Mouse (Mus musculus): ENCODE measurements around the gene Ctsf.
"Not testable (repeated sequence)": the region's sequence is repeated elsewhere in the genome, so short reads cannot be mapped to it uniquely, and the experiment has no call there.

Ctsf gene

GRCm38 (mm10) chr19:4854552-4855469 is at the start of gene Ctsf:
TSS of gene Ctsf (plus strand) at chr19:4855130.
- no peak for DNase-seq (ENCODE audit: low read depth, low spot score)

DNA sequence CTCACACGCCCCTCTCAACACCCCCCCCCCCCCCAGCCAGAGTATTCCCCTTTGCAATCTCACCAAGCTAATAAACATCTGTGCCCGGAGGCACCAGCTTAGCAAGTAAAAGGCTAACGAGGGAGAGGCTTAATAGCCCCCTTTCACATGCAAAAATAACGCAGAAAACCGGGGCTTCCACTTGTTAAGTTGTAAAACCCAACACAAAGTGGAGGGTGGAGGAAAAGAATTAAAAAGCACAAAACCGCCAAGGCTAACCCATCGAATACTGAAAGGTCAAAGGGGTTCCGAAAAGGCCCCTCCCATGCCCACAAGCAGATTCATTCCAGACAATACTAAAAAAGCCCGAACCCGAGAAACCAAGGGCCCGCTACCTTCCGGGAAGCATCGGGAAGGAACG is 44.6 kb upstream of the Ctsf start:
- DNase-seq (ENCODE audit: low read depth, low spot score): peak; percentile 67

GRCm38 (mm10) chr19:4810746-4811062 is 44.2 kb upstream of the Ctsf start:
- DNase-seq (ENCODE audit: low read depth, low spot score): no peak

DNA sequence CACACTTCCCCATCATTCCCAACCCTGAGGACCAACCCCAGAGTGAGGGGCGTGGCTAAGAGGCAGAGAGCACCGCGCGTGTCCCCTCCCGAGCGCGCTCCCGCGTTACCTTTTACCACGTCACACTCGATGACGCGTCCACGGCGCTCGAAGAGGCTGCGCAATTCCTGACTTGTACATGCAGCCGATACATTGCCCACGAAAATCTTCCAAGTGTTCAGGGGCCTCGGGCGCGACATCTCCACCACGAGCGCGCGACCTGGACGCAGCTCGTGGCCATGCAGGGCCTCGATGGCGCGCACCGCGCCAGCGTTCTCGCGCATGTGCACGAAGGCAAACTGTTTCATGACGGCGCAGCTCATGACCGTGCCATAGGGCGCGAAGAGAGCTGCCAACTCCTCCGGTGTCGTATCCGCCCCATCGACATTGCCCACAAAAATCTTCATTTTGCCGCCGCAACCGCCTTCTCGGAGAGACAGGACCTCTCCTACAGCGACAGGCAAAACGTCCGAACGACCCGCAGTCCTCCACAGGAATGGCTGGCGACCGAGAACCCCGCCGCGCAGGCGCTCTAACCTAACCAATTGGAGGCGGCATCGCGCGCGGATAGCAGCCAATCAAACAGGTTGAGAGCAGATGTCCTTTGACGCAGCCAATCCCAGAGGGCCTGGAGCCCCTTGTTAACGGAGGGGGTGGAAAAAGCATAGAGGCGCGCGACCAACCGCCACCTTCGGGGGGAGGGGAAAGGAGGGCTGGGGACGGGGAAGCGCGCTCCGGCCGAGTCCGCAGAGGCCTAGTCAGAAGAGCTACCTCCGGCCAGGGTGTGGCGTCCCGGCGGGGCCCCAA is 43.6 kb upstream of the Ctsf start, which contains the start of the genes Gm21992 and Rbm14:
Gene Gm21992 (minus strand): TSS at position 550 of the 846 bp plus-strand sequence.
Gene Rbm14 (minus strand): TSS at position 572 of the 846 bp plus-strand sequence.
- peak; percentile 97 for DNase-seq (ENCODE audit: low read depth, low spot score)

DNA sequence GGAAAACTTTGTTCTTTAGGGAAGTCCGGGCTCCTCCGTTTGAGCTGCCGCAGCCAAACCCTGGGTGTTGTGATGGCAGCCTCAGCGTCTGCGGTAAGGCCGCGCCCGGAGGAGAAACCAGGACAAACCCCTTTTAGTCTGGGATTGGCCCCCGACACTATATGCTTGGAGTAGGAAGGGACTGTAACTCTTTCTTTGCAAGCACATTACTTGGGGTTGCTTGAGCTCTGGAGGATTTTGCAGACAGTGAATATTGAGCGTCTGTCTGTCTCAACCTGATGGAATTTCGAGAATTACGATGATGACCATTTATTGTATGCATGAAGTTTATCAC is 43.1 kb upstream of the Ctsf start:
- no peak for DNase-seq (ENCODE audit: low read depth, low spot score)

DNA sequence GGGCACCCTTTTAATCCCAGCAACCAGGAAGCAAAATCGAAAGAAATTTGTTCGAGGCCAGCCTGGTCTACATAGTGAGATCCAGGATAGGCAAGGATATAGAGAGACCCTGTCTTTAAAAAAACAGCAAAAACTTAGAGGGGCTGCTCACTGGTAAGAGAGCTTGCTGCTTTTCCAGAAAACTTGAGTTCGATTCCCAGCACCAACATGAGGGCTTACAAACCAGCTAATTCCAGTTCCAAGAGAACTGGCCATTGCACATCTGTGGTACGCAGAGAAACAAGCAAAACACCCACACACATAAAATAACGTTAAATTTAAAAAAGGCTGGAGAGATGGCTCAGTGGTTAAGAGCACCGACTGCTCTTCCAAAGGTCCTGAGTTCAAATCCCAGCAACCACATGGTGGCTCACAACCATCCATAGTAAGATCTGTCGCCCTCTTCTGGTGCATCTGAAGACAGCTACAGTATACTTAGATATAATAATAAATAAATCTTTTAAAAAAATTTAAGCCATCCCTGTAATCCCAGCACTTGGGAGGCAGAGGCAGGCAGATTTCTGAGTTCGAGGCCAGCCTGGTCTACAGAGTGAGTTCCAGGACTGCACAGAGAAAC is 42.5 kb upstream of the Ctsf start:
- not testable (repeated sequence) for DNase-seq (ENCODE audit: low read depth, low spot score)

DNA sequence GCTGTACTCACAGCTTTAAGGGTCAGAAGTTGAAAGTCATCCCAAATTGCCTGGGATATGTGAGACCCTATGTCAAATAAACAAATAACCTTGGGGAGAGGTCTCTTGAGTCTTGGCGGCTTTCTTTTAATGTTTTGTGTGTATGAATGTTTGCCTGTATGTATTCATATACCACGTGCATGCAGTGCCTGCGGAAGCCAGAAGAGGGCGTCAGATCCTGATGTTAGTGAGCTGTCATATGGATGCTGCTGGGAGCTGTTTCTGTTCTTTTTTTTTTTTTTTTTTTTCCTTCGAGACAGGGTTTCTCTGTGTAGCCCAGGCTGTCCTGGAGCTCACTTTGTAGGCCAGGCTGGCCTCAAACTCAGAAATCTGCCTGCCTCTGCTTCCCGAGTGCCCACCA is 41.9 kb upstream of the Ctsf start:
- peak; percentile 56 for DNase-seq (ENCODE audit: low read depth, low spot score)

DNA sequence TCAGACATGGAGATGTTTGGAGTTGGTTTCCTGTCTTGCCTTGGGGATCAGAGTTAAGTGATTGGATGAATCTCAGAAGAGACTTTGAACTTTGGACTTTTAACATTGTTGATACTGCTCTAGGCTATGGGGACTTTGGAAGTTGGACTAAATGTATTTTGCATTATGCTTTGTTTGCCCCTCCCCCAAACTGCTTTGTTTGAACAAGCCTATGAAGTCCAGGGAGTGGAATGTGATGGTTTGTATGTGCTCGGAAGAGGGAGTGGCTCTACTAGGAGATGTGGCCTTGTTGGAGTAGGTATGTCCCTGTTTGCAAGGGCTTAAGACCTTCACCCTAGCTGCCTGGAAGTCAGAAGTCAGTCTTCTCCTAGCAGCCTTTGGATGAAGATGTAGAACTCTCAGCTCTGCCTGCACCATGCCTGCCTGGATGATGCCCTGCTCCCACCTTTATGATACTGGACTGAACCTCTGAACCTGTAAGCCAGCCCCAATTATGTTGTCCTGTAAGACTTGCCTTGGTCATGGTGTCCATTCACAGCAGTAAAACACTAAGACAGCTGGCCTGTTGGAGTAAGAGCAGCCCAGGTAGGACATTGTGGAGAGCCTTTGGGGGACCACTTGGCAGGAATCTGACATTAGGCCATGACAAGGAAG is 37.6 kb upstream of the Ctsf start:
- DNase-seq (ENCODE audit: low read depth, low spot score): no peak

- DNase-seq (ENCODE audit: low read depth, low spot score): no peak
These were observed 34.1 kb upstream of the Ctsf start for GRCm38 (mm10) chr19:4820678-4821303.

GRCm38 (mm10) chr19:4828444-4829114 is 26.4 kb upstream of the Ctsf start:
- DNase-seq (ENCODE audit: low read depth, low spot score): peak; percentile 47

- DNase-seq (ENCODE audit: low read depth, low spot score): no peak
These were observed 25.8 kb upstream of the Ctsf start for GRCm38 (mm10) chr19:4829156-4829555.

DNA sequence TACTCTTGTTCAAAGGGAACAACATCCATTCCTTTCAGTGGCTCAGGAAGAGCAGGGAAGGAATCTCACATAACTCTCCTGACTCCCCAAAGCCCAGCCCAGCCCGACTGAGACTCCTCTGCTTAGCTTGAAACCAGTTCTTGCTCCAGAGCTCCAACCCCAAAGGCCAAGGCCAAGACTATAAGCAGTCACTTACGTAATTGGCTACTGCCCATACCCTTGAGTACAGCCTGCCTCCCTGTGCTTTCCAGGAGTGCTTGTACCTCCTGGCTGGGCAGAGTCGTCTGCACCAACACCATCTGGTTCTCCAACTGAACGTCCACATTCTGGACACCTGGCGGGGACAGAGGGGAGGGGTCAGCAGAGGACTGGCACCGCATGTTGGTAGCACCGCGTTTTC is 21.0 kb upstream of the Ctsf start:
- no peak for DNase-seq (ENCODE audit: low read depth, low spot score)

GRCm38 (mm10) chr19:4836096-4836495 is 18.8 kb upstream of the Ctsf start:
- DNase-seq (ENCODE audit: low read depth, low spot score): no peak

GRCm38 (mm10) chr19:4837049-4837448 is 17.9 kb upstream of the Ctsf start:
- no peak for DNase-seq (ENCODE audit: low read depth, low spot score)

DNA sequence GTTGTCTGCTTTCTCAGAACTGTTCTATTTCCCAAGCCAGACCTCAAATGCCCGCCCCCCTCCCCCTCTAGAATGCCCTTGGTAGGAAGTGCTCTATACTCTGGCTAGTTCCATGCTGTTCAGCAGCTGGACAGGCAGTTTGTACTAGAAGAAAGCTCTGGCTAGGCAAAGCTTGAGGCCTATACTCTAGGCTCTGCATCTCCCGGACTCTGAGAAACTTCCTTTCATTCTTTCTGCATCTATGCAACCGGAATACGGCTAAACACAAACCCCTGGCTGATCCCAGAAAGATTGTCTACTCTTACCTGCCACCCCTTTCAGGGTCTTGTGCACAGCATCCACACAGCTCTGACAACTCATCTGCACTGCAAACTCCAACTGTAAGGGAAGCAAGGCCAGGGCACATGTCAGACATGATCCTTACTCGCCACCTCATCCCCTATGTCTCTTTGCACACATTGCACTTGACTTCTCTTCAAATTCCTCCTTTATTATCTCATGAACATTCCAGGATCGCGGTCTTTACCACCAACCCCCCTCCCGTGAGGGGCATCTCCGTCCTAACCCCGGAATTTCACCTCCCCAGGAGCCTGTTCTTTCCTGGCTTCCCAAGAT is 16.3 kb upstream of the Ctsf start:
- DNase-seq (ENCODE audit: low read depth, low spot score): no peak

- DNase-seq (ENCODE audit: low read depth, low spot score): peak; percentile 88
These were observed 15.8 kb upstream of the Ctsf start, which contains the start of the genes Ccs and Ccdc87 for GRCm38 (mm10) chr19:4839149-4839548. TSS of gene Ccs (minus strand) at chr19:4839332. TSS of gene Ccdc87 (plus strand) at chr19:4839366.

DNA sequence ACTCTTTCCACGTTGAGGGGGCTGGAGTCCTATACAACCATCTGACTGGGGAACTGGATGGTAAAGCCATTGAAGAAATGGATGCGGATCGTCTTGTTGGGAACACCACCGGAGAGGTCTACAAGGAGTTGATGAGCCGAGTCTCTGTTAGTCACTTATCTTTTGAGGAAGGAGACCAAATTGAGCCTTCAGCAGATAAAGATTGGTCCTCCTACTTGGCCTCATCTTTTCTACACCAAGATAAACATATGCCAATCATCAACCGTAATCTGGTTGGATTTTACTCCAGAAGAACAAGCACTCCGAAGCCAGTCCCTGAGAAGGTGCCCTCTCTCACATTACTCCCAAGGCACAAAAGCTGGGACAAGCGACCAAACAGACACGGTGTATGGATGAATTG is 14.1 kb upstream of the Ctsf start:
- no peak for DNase-seq (ENCODE audit: low read depth, low spot score)

DNA sequence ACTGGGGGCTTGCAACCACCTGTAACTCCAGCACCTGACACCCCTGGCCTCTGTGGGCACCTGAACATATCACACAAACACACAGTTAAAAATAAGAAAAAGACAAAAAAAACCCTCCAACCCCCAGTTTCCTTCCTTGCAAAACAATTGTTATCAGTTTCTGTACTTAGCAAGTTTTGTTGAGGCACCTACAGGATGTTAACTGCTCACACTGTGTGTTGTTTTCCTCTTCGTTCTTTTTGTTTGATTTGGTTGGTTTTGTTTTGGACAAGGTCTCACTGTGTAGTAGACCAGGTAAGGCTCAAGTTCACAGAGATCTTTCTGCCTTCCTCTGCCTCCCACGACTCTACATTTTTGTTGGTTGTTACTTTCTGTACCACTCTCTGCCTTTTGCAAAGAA is 12.3 kb upstream of the Ctsf start:
- no peak for DNase-seq (ENCODE audit: low read depth, low spot score)

- DNase-seq (ENCODE audit: low read depth, low spot score): no peak
These were observed 9.1 kb upstream of the Ctsf start for GRCm38 (mm10) chr19:4845846-4846245.

GRCm38 (mm10) chr19:4847490-4847889 is 7.4 kb upstream of the Ctsf start:
- no peak for DNase-seq (ENCODE audit: low read depth, low spot score)
